Mouse (Mus musculus): ENCODE measurements around the gene Dstn. TPM values are rescaled to one million over a fixed set of nuclear protein-coding genes. Genes with fewer than 3 reads are reported as not detected.

Gene Dstn
- polyA plus RNA-seq, 1 experiment from 2014 or later, result 373 TPM

DNA sequence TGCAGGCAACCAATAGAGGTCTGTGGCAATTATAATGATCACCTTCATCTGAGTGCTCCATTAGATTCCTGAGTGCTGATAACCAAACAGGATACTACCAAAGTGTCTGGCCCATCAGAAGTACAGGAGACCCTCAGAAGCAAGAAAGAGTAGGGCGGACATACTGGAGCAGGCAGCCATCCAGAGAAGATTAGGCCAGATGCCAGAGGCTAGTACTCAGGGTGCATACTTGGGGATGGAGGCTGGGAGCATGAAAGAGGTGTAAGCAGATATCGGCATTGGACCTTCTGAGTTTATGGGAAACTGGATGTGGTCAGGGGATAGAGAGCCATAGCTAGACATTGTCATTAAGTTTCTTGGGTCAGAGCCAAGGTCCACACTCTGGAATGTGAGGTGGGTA, 55.7 kb downstream of the Dstn start:
- WGBS, result 98% methylated on average over 2 of the region's 2 CpGs

GRCm38 (mm10) chr2:143971887-143972286, 56.8 kb downstream of the Dstn start:
- no peaks in the 10 kb centered on the region for H3K9me3 ChIP-seq
- H3K4me3 ChIP-seq, result no peak overlapping the region
- no peak overlapping the region for H3K9ac ChIP-seq (replicated peaks)
- no peak overlapping the region for H3K27ac ChIP-seq (replicated peaks)
- H3K4me2 ChIP-seq (replicated peaks), result no peak overlapping the region
- no peaks in the 10 kb centered on the region for H3K4me1 ChIP-seq
- 86% methylated on average over 2 of the region's 2 CpGs for WGBS
- H3K36me3 ChIP-seq, result peaks cover 37% of the 10 kb centered on the region
- ATAC-seq (ENCODE audit: low FRiP score, low read depth), result no peak
- no peaks in the 10 kb centered on the region for H3K27me3 ChIP-seq

More for the DNA sequence above, 55.7 kb downstream of the Dstn start:
- no peaks in the 10 kb centered on the region for H3K4me1 ChIP-seq
- no peaks in the 10 kb centered on the region for H3K27me3 ChIP-seq
- H3K4me2 ChIP-seq (replicated peaks), result no peak overlapping the region
- H3K27ac ChIP-seq (replicated peaks), result no peak overlapping the region
- H3K9me3 ChIP-seq, result no peaks in the 10 kb centered on the region
- ATAC-seq (ENCODE audit: low FRiP score, low read depth), result no peak
- H3K4me3 ChIP-seq, result no peak overlapping the region
- H3K36me3 ChIP-seq, result peaks cover 48% of the 10 kb centered on the region
- no peak overlapping the region for H3K9ac ChIP-seq (replicated peaks)

DNA sequence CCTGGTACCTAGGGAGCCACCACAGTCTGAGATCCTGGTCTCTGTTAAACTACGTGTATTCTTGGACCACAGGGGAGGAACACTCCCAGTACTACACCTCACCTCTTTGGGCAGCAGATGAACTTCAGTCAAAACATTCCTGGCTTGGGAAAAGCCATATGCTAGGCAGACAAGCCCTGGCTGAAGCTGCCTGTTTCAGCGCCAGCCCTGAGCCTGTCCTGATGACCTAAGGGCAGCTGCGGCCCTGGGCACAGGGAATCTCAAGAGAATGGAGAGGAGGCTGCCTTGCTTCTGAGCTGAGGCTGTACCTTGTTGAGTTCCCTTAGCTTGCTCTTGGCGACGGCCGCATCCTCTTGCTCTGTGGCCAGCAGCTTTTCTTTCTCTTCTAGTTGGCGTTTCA, 58.0 kb downstream of the Dstn start:
- ATAC-seq (ENCODE audit: low FRiP score, low read depth), result no peak
- Histone ChIP-seq H3K27ac (replicated peaks) (no peak overlapping the region), H3K27me3 (no peaks in the 10 kb centered on the region), H3K36me3 (peaks cover 27% of the 10 kb centered on the region), H3K4me2 (replicated peaks) (no peak overlapping the region), H3K4me1 (no peaks in the 10 kb centered on the region), H3K9me3 (no peaks in the 10 kb centered on the region), H3K4me3 (no peak overlapping the region), H3K9ac (replicated peaks) (no peak overlapping the region)
- WGBS, result 91% methylated on average over 7 of the region's 7 CpGs

DNA sequence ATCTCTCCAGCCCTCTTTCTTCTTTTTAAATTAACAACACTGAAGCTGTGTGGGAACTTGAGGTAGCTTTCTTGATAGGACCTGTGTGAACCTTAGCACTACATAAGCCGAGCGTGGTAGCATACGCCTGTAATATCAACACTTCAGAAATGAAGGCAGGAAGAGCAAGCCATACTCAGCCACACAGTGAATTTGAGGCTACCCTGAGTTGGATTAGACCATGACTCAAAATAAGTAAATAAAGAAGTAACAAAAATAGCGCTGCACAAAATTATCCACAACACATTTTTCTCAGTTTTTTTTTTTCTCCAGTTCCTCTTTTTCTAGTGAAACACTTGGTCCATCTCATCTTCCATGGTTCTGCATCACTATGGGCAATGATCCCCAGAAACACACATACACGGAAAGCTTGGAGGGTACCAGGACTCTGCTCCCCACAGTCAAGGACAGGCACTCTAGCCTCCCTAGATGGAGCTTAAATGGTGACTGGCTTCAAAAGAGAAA, 60.1 kb downstream of the Dstn start:
- Histone ChIP-seq H3K4me1 (no peaks in the 10 kb centered on the region), H3K9me3 (no peaks in the 10 kb centered on the region), H3K27ac (replicated peaks) (no peak overlapping the region), H3K4me2 (replicated peaks) (no peak overlapping the region), H3K4me3 (no peak overlapping the region), H3K9ac (replicated peaks) (no peak overlapping the region), H3K36me3 (0 out of 2 replicates have a peak, but pooled peaks cover 20% of the 10 kb centered on the region), H3K27me3 (no peaks in the 10 kb centered on the region)
- no peak for ATAC-seq (ENCODE audit: low FRiP score, low read depth)
- 96% methylated on average over 5 of the region's 5 CpGs for WGBS

GRCm38 (mm10) chr2:143978444-143979147, 63.5 kb downstream of the Dstn start:
- Histone ChIP-seq H3K4me1 (no peaks in the 10 kb centered on the region), H3K4me3 (no peak overlapping the region), H3K27ac (replicated peaks) (no peak overlapping the region), H3K4me2 (replicated peaks) (no peak overlapping the region), H3K36me3 (no peaks in the 10 kb centered on the region), H3K9me3 (no peaks in the 10 kb centered on the region), H3K9ac (replicated peaks) (no peak overlapping the region), H3K27me3 (no peaks in the 10 kb centered on the region)
- ATAC-seq (ENCODE audit: low FRiP score, low read depth), result no peak
- 92% methylated on average over 8 of the region's 8 CpGs for WGBS

DNA sequence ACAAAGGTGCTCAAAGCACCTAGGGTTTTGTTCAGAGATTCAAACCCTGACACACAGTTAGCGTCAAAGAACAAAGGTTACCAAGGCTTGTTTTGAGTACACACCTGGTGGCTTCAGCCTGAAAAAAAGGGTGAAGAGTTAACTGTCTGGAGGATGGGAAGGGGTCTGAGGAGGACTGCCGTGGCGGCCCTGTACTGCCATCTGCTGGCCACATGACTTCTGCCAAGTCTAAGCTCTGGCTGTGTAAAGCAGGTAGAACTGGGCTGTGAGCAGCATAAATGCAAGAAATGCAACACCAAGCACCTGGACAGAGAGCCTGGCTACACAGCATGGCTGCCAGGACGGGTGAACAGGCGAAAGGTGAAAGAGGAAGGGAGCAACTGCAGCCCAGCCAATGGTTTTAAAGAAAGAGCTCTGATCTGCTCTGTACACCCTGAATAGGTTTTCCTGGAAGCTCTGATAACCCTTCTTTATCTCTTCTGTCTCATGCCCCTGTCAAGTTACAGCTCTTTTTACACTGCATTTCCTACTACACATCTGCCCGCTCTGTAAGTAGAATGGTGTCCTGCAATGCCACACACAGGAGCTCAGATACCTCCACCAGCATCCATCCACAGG, 65.8 kb downstream of the Dstn start:
- Histone ChIP-seq H3K9me3 (no peaks in the 10 kb centered on the region), H3K27me3 (no peaks in the 10 kb centered on the region), H3K36me3 (no peaks in the 10 kb centered on the region), H3K9ac (replicated peaks) (no peak overlapping the region), H3K4me3 (no peak overlapping the region), H3K27ac (replicated peaks) (no peak overlapping the region), H3K4me1 (no peaks in the 10 kb centered on the region), H3K4me2 (replicated peaks) (no peak overlapping the region)
- WGBS, result 46% methylated on average over 6 of the region's 6 CpGs
- peak; percentile 85; the same call in 1 of the 2 replicates for ATAC-seq (ENCODE audit: low FRiP score, low read depth)

DNA sequence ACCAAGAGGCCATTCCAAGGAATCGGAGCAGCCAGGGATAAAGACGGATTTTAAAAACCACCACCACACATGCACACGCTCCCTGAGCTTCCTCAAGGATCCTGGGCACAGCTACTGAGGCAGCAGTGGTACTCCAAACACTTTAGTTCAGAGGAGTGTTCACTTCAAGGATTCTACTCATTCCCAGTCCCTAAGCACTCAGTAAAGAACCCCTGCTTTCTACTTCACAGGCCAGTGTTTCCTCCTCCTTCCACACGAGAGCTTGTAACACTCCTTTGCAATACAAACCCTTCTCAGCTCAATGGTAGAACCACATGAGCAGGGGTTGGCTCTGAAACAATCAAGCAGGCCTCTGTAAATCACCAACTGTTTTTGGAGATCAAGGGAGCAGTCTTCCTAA, 67.0 kb downstream of the Dstn start:
- Histone ChIP-seq H3K4me1 (no peaks in the 10 kb centered on the region), H3K9ac (replicated peaks) (no peak overlapping the region), H3K36me3 (no peaks in the 10 kb centered on the region), H3K27me3 (no peaks in the 10 kb centered on the region), H3K4me3 (no peak overlapping the region), H3K4me2 (replicated peaks) (no peak overlapping the region), H3K27ac (replicated peaks) (no peak overlapping the region), H3K9me3 (no peaks in the 10 kb centered on the region)
- no peak for ATAC-seq (ENCODE audit: low FRiP score, low read depth)
- WGBS, result 85% methylated on average over 4 of the region's 4 CpGs

DNA sequence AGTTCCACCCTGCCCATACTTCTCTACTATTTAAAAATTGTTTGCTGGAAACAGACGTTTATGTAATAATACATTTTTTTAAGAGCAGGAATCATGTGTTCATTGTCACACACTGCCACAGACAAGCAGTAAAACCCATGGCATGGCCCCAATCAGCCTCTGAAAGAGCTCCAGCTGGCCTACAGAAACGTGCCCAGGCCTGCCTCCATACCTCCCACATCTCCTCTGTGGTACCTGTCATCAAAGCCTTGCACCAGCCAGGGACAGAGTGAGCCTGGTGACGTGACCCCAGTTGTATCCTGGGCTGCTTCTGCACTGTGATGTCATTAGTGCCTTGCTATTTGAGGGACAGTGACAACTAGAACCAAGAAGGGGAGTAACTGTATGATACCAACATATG, 67.8 kb downstream of the Dstn start:
- no peak for ATAC-seq (ENCODE audit: low FRiP score, low read depth)
- no peaks in the 10 kb centered on the region for H3K4me1 ChIP-seq
- WGBS, result 57% methylated on average over 3 of the region's 3 CpGs

GRCm38 (mm10) chr2:143983482-143983881, 68.4 kb downstream of the Dstn start:
- Histone ChIP-seq H3K27ac (replicated peaks) (no peak overlapping the region), H3K4me3 (no peak overlapping the region), H3K4me1 (no peaks in the 10 kb centered on the region), H3K36me3 (no peaks in the 10 kb centered on the region), H3K9ac (replicated peaks) (no peak overlapping the region), H3K4me2 (replicated peaks) (no peak overlapping the region), H3K9me3 (no peaks in the 10 kb centered on the region), H3K27me3 (no peaks in the 10 kb centered on the region)
- 82% methylated on average over 2 of the region's 2 CpGs for WGBS
- no peak for ATAC-seq (ENCODE audit: low FRiP score, low read depth)

More for the DNA sequence above, 67.8 kb downstream of the Dstn start:
- Histone ChIP-seq H3K9ac (replicated peaks) (no peak overlapping the region), H3K27me3 (no peaks in the 10 kb centered on the region), H3K9me3 (no peaks in the 10 kb centered on the region), H3K4me2 (replicated peaks) (no peak overlapping the region), H3K27ac (replicated peaks) (no peak overlapping the region), H3K36me3 (no peaks in the 10 kb centered on the region), H3K4me3 (no peak overlapping the region)

DNA sequence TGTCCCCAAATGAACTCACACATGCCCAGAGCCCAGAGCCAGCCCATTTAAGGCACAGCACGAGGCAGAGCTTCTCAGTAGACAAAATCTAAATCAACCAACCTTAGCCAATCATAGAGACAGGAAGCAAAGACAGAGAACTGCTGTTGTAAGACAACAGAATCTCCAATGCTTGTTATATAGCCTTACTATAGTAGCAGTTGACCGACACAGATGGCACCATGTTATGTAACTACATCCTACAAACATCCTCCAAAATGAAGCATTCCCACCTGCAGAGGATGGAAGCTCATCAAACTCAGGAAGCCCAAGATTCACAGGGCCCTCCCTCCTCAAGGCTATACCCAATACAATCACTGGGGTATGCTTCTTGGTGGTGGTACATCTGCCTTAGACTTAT, 72.4 kb downstream of the Dstn start:
- Histone ChIP-seq H3K4me1 (peaks cover 7% of the 10 kb centered on the region), H3K9ac (replicated peaks) (no peak overlapping the region), H3K27me3 (no peaks in the 10 kb centered on the region), H3K4me3 (no peak overlapping the region), H3K36me3 (no peaks in the 10 kb centered on the region), H3K4me2 (replicated peaks) (no peak overlapping the region), H3K27ac (replicated peaks) (no peak overlapping the region), H3K9me3 (no peaks in the 10 kb centered on the region)
- 83% methylated on average over 2 of the region's 2 CpGs for WGBS
- no peak for ATAC-seq (ENCODE audit: low FRiP score, low read depth)

GRCm38 (mm10) chr2:143988016-143988415, 72.9 kb downstream of the Dstn start:
- Histone ChIP-seq H3K4me2 (replicated peaks) (no peak overlapping the region), H3K4me3 (no peak overlapping the region), H3K27me3 (no peaks in the 10 kb centered on the region), H3K4me1 (peaks cover 7% of the 10 kb centered on the region), H3K27ac (replicated peaks) (no peak overlapping the region), H3K9me3 (no peaks in the 10 kb centered on the region), H3K9ac (replicated peaks) (no peak overlapping the region), H3K36me3 (no peaks in the 10 kb centered on the region)
- no peak for ATAC-seq (ENCODE audit: low FRiP score, low read depth)
- 85% methylated on average over 3 of the region's 3 CpGs for WGBS

DNA sequence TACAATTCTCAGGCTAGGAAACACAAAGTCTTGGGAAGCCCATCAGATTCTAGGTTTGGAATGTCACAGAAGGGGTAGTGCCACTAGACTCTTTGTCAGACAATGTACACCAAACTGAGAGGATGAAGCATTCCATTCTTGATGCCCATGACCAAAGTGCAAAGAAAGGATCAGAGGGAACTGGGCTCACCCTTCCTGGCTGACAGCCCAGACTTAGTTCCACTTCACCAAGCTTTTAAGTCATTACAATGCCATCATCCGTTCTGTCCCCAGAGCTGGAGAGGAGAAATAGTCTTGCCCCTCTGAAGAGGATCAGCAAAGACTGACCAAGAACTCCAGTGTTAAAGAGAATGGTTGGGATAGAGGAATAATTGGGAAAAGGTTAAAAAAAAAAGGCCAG, 75.9 kb downstream of the Dstn start:
- H3K36me3 ChIP-seq, result no peaks in the 10 kb centered on the region
- H3K4me2 ChIP-seq (replicated peaks), result no peak overlapping the region
- H3K27me3 ChIP-seq, result no peaks in the 10 kb centered on the region
- H3K9me3 ChIP-seq, result no peaks in the 10 kb centered on the region
- H3K9ac ChIP-seq (replicated peaks), result no peak overlapping the region
- no peak overlapping the region for H3K4me3 ChIP-seq
- H3K4me1 ChIP-seq, result peaks cover 7% of the 10 kb centered on the region
- no peak for ATAC-seq (ENCODE audit: low FRiP score, low read depth)
- 18% methylated on average over 1 of the region's 1 CpGs for WGBS
- H3K27ac ChIP-seq (replicated peaks), result no peak overlapping the region
